Mouse (Mus musculus) liver, embryonic 14 days (tissue): ENCODE results near the gene Slc22a16. TPM values are rescaled to one million over a fixed set of nuclear protein-coding genes. Genes with fewer than 3 reads are reported as not detected.

Experiments
- polyA plus RNA-seq: library from polyadenylated mRNA; depleted of rRNA; stranded (reverse); fragments of >200 nt; gene quantifications from 2 replicates; pipeline ENCODE4 v1.2.3, GENCODE M21; 2012; rRNA removed

Gene Slc22a16
- polyA plus RNA-seq, result not detected in 2 replicates

GRCm38 (mm10) chr10:40570036-40570435, at the start of gene Slc22a16:
Gene Slc22a16 (plus strand): TSS chr10:40570336.

GRCm38 (mm10) chr10:40629656-40630311, 59.6 kb downstream of the Slc22a16 start, which contains the start of gene Ddo:
Gene Ddo (plus strand): TSS chr10:40630011.

Other genes with a start within 250 kb of the Slc22a16 start
- gene Cdk19, start 230.8 kb upstream of the Slc22a16 start, polyA plus RNA-seq, result 3.0 and 3.6 TPM in 2 replicates
- 0.01 TPM in 2 replicates for gene Ddo, start 59.7 kb downstream of the Slc22a16 start, polyA plus RNA-seq
- gene Mettl24, start 112.9 kb downstream of the Slc22a16 start, polyA plus RNA-seq, result 0.20 and 0.23 TPM in 2 replicates